Mouse (Mus musculus): ENCODE data around the gene Reg4.

Reg4 gene

DNA sequence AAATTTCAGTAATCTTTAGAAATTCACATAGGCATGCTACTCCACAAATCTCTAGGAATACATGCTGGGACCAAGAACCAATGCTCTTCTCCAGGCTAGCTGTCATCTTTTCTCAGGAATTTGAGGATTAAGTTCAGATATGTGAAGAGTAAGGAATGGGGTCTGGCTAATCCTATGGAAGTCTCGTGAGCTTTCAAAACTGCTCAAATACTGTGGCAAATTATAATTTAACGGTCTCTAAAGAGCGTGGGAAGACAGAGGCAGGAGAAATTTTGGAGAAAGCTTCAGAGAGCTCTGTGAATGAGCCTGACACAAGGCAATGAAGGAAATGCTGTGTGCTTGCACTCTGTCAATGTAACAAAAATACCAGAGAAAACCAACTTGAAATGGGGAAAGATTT lies 16.2 kb downstream of the Reg4 start:
- no peak for DNase-seq

DNA sequence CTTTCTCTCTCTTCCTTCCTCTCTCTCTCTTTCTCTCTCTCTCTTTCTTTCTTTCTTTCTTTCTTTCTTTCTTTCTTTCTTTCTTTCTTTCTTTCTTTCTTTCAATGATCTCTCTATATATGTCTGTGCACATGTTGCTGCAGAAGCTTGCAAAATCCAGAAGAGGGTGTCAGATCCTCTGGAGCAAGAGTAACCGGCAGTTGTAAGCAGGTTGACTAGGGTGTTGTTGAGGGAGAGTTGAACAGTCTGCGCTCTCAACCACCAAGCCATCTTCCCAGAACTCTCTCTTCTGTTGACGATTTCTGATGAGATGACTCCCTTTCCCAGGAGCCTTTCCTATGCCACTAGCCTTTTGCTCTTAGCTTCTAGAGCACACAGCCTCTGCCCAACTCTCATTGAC lies 20.1 kb downstream of the Reg4 start:
- no peak for DNase-seq

DNA sequence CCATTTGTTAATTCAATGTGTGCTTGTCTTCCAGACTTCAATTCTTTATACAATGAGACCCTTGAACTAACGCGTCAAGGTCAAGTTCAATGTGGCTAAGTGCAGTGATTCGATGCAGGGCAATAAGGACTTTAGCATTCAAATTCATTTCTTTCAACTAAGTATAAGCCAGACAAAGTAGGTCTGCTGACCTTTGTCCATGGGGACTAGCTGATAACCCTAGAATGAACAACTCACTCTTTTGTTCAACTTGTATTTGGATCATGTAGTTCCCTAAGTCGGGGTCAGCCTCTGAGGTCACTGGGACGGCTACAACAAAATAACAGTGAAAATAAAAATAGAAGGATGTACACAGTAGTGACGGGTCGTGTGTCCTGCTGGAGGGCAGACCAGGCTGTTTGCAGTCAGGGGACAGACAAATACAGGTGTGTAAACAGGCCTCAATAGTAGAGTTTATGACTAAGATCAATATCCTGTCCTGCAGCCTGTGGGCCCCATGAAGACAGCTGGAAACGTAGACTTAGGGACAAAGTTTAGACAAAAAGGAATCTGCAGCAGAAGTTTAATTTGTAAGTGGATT lies 20.6 kb downstream of the Reg4 start:
- no peak for DNase-seq

- DNase-seq, result no peak
Observed at GRCm38 (mm10) chr3:98245892-98246291, 23.9 kb downstream of the Reg4 start.

DNA sequence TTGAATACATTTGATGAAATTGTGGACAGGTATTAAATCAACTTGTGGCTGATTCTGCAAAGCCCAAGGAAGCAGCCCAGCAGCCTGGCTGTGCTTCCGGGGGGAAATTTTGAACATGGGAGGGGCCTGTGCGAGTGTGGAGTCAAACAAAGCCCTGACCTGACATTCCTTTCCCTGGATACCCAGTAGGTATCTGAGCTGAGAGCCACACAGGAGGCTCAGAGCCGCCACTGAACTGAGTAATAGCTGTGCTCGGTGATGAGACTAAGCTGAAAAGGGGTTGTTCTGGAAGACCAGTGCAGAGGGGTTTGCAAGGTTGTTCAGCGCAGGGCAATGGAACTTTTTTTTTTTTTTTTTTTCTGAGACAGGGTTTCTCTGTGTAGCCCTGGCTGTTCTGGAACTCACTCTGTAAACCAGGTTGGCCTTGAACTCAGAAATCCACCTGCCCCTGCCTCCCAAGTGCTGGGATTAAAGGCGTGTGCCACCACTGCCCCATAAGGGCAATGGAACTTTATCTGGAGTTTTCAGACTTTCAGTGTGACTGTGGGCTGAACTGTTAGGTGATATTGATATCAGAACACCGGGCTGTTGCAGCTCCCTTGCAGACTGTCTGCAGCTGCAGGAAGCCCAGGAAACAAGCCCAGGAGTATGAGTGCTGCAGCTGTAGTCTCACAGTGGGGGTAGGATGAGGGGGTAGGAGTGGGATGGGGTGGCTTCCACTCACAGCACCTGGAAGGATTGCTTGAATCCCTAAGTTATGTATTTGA lies 25.2 kb downstream of the Reg4 start:
- DNase-seq, result peak in 1 of 2 experiments; percentile 40

- DNase-seq, result no peak
Observed at GRCm38 (mm10) chr3:98249378-98249777, 27.4 kb downstream of the Reg4 start.

- DNase-seq, result no peak
Observed at GRCm38 (mm10) chr3:98249833-98250448, 28.0 kb downstream of the Reg4 start.

GRCm38 (mm10) chr3:98254059-98254458 lies 32.1 kb downstream of the Reg4 start:
- DNase-seq, result no peak

DNA sequence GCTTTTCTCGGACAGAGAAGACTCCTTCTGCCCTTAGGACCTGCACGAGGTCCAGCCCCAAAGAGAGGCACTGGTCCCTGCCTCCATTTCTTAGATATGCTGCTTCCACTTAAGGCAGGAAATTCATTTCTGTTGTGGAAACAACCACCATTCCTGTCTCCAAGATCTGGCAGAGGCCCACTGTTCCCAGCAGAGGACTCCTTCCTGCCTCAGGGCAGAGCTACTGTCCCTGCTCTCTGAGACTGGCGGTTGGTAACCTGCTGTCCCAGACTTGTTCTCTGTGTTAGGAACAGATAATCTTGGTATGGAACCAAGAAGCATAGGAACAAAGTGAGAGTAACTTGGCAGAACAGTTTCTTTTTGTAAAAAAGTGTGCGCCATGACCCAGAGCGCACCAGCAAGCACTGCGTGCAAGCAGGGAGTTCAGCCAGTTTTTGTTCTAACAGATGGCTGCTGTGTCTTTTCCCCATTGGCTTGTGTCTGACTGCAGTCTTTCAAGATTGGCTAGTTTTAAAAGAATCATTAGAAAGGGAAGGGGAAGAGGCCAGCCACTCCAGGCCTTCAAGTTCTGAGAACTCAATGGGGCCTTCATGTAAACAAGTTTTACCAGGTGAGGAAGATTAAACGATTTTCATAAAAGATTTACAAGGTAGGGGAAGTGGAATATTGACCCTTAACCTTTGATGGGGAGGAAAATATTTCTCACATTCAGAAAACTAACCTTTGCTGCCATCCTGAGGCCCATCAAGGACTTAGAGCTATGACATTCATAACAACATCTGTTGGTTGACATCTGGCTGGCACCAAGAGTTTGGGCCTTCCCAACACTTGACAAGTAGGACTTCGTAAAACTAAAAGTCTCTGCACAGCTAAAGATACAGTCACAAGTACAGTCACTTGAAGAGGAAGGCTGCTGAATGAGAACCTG lies 33.0 kb downstream of the Reg4 start:
- no peak for DNase-seq

GRCm38 (mm10) chr3:98258723-98259122 lies 36.8 kb downstream of the Reg4 start:
- DNase-seq, result no peak

DNA sequence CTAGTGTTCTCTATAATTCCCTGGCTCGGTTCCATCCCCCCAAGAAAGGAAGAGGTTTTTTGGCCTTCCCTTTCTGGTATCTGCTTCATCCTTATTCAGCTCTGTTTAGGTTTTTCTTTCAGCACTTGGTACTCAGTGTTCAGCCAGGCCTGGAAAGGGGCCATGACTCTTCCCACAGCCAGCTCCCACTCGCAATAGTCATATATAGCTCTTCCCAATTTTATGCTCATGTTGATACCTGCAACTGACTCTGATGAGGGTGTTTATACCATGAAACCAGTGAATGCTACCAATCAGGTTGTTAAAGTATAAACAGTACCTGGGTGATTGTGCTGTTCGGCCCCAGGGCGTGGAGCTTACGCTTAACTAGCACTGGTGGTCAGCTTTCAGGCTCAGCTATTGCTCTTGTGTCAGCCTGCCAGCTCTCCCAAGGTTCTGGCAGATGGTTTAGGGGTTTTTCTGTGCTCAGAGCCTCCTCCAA lies 37.4 kb downstream of the Reg4 start:
- DNase-seq, result peak in 1 of 2 experiments; percentile 44

- DNase-seq, result no peak
Observed at GRCm38 (mm10) chr3:98260534-98260933, 38.6 kb downstream of the Reg4 start.

GRCm38 (mm10) chr3:98261415-98261814 lies 39.5 kb downstream of the Reg4 start:
- DNase-seq, result no peak

DNA sequence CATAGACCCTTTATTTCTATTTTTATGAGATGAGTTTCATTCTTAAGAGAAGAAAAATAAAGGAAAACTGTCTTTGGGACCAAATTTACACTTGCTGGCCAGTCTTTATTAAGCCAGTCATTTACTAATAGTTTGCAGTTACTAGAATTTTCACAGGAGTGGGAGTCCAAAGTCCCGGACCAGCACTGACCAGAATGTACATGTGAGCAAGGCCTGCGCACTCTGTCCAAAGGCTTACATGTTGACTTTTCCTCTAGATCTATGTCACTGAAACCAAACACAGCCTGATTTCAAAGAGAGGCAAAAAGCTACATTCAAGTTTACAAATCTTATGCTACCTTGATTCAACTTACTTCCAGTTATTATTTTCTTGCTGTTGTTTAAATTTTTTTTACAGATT lies 40.2 kb downstream of the Reg4 start:
- peak in 1 of 2 experiments; percentile 47 for DNase-seq

DNA sequence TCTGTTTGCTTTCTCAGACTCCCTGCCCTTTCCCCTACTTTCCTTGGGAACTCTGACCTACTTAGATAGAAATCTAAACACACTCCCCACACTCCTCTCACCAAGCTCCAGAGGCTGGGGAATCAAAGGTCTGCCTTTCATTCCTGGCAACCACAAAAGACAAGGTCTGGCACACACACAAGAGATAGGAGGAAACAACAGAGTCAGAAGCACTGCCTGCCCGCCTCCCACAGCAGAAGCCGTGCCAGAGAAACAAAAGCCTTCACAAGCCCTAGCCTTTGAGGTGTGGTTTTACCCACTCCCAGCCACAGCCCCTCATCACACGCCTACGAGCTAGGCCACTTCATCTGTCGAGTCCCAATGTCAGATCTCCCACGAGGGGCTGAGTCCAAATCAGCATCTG lies 45.3 kb downstream of the Reg4 start:
- peak; percentile 49 to 68 for DNase-seq

GRCm38 (mm10) chr3:98273623-98274398 lies 51.9 kb downstream of the Reg4 start:
- DNase-seq, result no peak

DNA sequence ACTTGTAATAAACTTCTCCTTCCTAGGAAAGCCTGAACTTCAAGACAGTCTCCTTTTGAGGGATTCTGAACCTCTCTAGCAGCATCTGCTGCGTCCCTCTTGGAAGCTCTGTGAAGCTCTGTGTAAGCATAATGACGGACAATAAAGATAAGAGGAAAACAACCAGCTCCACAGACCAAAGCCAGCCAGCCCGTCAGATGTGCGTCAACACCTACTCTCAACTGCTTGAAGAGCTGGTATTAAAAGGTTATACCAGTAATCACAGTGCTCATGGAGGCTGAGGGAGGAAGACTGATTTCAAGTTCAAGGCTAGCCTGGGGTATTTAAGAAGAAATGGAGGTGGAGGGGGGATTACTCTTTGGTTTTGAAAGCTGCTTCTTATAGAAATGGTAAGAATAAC lies 57.7 kb downstream of the Reg4 start:
- no peak for DNase-seq

DNA sequence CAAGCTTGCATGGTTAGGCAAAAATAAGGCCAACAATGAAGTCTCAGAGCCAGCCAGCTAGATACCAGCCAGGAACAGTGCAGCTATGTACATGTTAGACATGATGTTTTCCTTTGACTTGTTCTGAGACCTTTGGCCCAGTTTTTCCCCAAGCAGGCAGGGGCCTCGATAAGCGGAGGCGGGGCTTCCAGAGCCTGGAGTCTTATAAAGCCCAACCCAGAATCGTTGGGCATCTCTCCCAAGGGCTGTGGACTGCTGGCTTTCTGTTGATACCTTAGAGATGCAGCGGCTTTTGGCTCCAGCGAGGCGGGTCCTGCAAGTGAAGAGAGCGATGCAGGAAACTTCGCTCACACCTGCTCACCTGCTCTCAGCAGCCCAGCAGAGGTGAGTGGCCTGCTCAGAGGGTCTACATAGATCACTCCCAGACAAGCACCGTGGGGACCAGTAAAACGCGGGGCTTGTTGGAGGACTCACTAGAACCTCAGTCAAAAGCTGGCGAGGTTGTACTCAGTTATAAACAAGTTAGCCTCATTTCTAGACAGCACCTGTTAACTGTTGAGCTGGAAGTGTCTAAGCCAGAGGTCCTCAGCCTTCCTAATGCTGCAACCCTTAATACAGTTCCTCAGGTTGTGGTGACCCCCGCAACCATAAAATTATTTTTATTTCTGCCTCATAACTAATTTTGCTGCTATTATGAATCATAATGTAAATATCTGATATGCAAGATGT lies 58.4 kb downstream of the Reg4 start, which contains the start of gene Hmgcs2:
Gene Hmgcs2 (plus strand): TSS at position 232 of the 729 bp plus-strand sequence.
- peak; percentile 68 to 81 for DNase-seq

DNA sequence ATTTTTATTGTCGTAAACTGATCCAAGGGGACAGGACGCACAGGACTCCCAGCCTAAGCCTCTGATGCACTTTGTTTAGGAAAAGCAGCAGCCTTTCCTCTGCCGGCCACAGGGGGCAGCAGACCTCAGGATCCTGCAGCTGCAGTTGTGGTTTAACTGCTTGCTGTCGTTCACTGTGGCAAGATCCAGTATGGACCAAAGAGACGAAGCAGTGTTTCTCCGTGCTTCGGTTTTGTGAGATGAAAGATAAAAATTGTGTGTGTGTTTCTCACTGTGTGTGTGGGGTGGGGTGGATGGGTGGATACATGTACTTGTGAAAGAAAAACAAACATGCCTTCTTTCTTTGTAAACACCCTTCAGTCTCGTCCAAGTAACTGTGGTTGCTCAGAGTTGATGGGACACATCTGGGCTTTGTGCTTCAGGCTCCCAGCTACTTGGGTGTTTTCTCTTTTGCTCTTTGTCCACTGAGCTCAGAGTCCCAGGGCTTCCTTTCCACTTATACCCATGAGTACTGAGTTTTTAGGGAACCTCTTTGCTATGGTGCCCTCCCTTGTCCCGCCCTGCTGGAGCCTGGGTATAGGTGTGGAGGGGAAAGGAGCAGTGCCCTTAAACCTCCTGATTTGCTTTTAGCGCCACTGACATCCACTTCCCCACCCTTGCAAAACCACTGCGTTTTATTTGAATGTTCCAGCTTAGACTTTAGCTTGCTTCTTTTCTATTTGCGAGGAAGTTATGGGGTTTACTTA lies 59.1 kb downstream of the Reg4 start:
- DNase-seq, result peak; percentile 79 to 84

GRCm38 (mm10) chr3:98282422-98282821 lies 60.5 kb downstream of the Reg4 start:
- no peak for DNase-seq
